Mouse (Mus musculus): ENCODE measurements around the gene Ank. TPM values are rescaled to one million over a fixed set of nuclear protein-coding genes. Genes with fewer than 3 reads are reported as not detected.

Ank gene
- total RNA-seq, 1 experiment, result 12.0 TPM

GRCm38 (mm10) chr15:27568371-27568770 lies 101.9 kb downstream of the Ank start:
- no peaks in the 10 kb centered on the region for H3K9me3 ChIP-seq (ENCODE audit: control insufficient read depth, insufficient read depth, low read depth, low read length)
- peaks cover 6% of the 10 kb centered on the region; the same call in 1 of the 2 replicates for H3K36me3 ChIP-seq (ENCODE audit: control insufficient read depth, insufficient read depth, low read length, poor library complexity, severe bottlenecking)
- H3K9ac ChIP-seq (ENCODE audit: insufficient read depth, low read depth, low read length, poor library complexity, severe bottlenecking), result no peak overlapping the region
- H3K4me1 ChIP-seq (ENCODE audit: control insufficient read depth in 2 of 2, insufficient read depth in 2 of 2, low read length in 2 of 2, poor library complexity in 1 of 2), result no peaks in the 10 kb centered on the region; a peak in 1 of 4 replicates
- no peak for DNase-seq (ENCODE audit: low read depth, low spot score)
- no peak overlapping the region for H3K27ac ChIP-seq (ENCODE audit: insufficient read depth, low read depth, low read length, poor library complexity, severe bottlenecking)
- H3K4me3 ChIP-seq (ENCODE audit: insufficient read depth in 1 of 2, low read depth in 1 of 2, low read length in 2 of 2, poor library complexity in 1 of 2, severe bottlenecking in 1 of 2), result no peak overlapping the region
- no peak for TF ChIP-seq CHD2 (IDR thresholded peaks at IDR 0.05; ENCODE audit: low read depth, low read length)
- no peak for TF ChIP-seq ZNF384 (IDR thresholded peaks at IDR 0.05; ENCODE audit: low read depth, low read length)
- TF ChIP-seq ZC3H11A (IDR thresholded peaks at IDR 0.05; ENCODE audit: borderline replicate concordance, low read depth, low read length), result no peak
- in situ Hi-C loops (cut with MboI; ENCODE audit: low sequenced_read_pairs in 2 of 2, unreplicated experiment in 2 of 2), result no loop called here

- in situ Hi-C loops (cut with MboI; ENCODE audit: low sequenced_read_pairs in 2 of 2, unreplicated experiment in 2 of 2), result no loop called here
- DNase-seq (ENCODE audit: low read depth, low spot score), result no peak
- H3K9ac ChIP-seq (ENCODE audit: insufficient read depth, low read depth, low read length, poor library complexity, severe bottlenecking), result no peak overlapping the region
- H3K4me3 ChIP-seq (ENCODE audit: insufficient read depth in 1 of 2, low read depth in 1 of 2, low read length in 2 of 2, poor library complexity in 1 of 2, severe bottlenecking in 1 of 2), result no peak overlapping the region
- peaks cover 4% of the 10 kb centered on the region; the same call in 1 of the 2 replicates for H3K36me3 ChIP-seq (ENCODE audit: control insufficient read depth, insufficient read depth, low read length, poor library complexity, severe bottlenecking)
- no peak for TF ChIP-seq CHD2 (IDR thresholded peaks at IDR 0.05; ENCODE audit: low read depth, low read length)
- no peak for TF ChIP-seq ZNF384 (IDR thresholded peaks at IDR 0.05; ENCODE audit: low read depth, low read length)
- TF ChIP-seq HCFC1 (IDR thresholded peaks at IDR 0.05; ENCODE audit: borderline replicate concordance, insufficient read depth, low read length), result no peak
- TF ChIP-seq ZC3H11A (IDR thresholded peaks at IDR 0.05; ENCODE audit: borderline replicate concordance, low read depth, low read length), result no peak
- TF ChIP-seq MAFK (IDR thresholded peaks at IDR 0.05; ENCODE audit: insufficient read depth, low read depth, low read length), result no peak
- H3K9me3 ChIP-seq (ENCODE audit: control insufficient read depth, insufficient read depth, low read depth, low read length), result no peaks in the 10 kb centered on the region
- H3K27ac ChIP-seq (ENCODE audit: insufficient read depth, low read depth, low read length, poor library complexity, severe bottlenecking), result no peak overlapping the region
- H3K4me1 ChIP-seq (ENCODE audit: control insufficient read depth in 2 of 2, insufficient read depth in 2 of 2, low read length in 2 of 2, poor library complexity in 1 of 2), result no peaks in the 10 kb centered on the region; a peak in 1 of 4 replicates
Measured at GRCm38 (mm10) chr15:27569924-27570323, 103.4 kb downstream of the Ank start.

GRCm38 (mm10) chr15:27570385-27570784 lies 103.9 kb downstream of the Ank start:
- Histone ChIP-seq H3K9me3 (ENCODE audit: control insufficient read depth, insufficient read depth, low read depth, low read length) (no peaks in the 10 kb centered on the region), H3K9ac (ENCODE audit: insufficient read depth, low read depth, low read length, poor library complexity, severe bottlenecking) (no peak overlapping the region), H3K27ac (ENCODE audit: insufficient read depth, low read depth, low read length, poor library complexity, severe bottlenecking) (no peak overlapping the region), H3K36me3 (ENCODE audit: control insufficient read depth, insufficient read depth, low read length, poor library complexity, severe bottlenecking) (peaks cover 4% of the 10 kb centered on the region; the same call in 1 of the 2 replicates), H3K4me3 (ENCODE audit: insufficient read depth in 1 of 2, low read depth in 1 of 2, low read length in 2 of 2, poor library complexity in 1 of 2, severe bottlenecking in 1 of 2) (no peak overlapping the region), H3K4me1 (ENCODE audit: control insufficient read depth in 2 of 2, insufficient read depth in 2 of 2, low read length in 2 of 2, poor library complexity in 1 of 2) (no peaks in the 10 kb centered on the region; a peak in 1 of 4 replicates)
- TF ChIP-seq ZNF384 (IDR thresholded peaks at IDR 0.05; ENCODE audit: low read depth, low read length) (no peak; the same call in 1 of the 2 replicates), CHD2 (IDR thresholded peaks at IDR 0.05; ENCODE audit: low read depth, low read length) (no peak), MAFK (IDR thresholded peaks at IDR 0.05; ENCODE audit: insufficient read depth, low read depth, low read length) (no peak), HCFC1 (IDR thresholded peaks at IDR 0.05; ENCODE audit: borderline replicate concordance, insufficient read depth, low read length) (no peak), ZC3H11A (IDR thresholded peaks at IDR 0.05; ENCODE audit: borderline replicate concordance, low read depth, low read length) (no peak)
- DNase-seq (ENCODE audit: low read depth, low spot score), result no peak
- in situ Hi-C loops (cut with MboI; ENCODE audit: low sequenced_read_pairs in 2 of 2, unreplicated experiment in 2 of 2), result no loop called here

- TF ChIP-seq ZNF384 (IDR thresholded peaks at IDR 0.05; ENCODE audit: low read depth, low read length) (no peak), MAFK (IDR thresholded peaks at IDR 0.05; ENCODE audit: insufficient read depth, low read depth, low read length) (no peak), ZC3H11A (IDR thresholded peaks at IDR 0.05; ENCODE audit: borderline replicate concordance, low read depth, low read length) (no peak), CHD2 (IDR thresholded peaks at IDR 0.05; ENCODE audit: low read depth, low read length) (no peak), HCFC1 (IDR thresholded peaks at IDR 0.05; ENCODE audit: borderline replicate concordance, insufficient read depth, low read length) (no peak)
- in situ Hi-C loops (cut with MboI; ENCODE audit: low sequenced_read_pairs in 2 of 2, unreplicated experiment in 2 of 2), result no loop called here
- DNase-seq (ENCODE audit: low read depth, low spot score), result no peak
- no peaks in the 10 kb centered on the region for H3K9me3 ChIP-seq (ENCODE audit: control insufficient read depth, insufficient read depth, low read depth, low read length)
- H3K27ac ChIP-seq (ENCODE audit: insufficient read depth, low read depth, low read length, poor library complexity, severe bottlenecking), result no peak overlapping the region
- H3K9ac ChIP-seq (ENCODE audit: insufficient read depth, low read depth, low read length, poor library complexity, severe bottlenecking), result no peak overlapping the region
- no peak overlapping the region for H3K4me3 ChIP-seq (ENCODE audit: insufficient read depth in 1 of 2, low read depth in 1 of 2, low read length in 2 of 2, poor library complexity in 1 of 2, severe bottlenecking in 1 of 2)
- H3K4me1 ChIP-seq (ENCODE audit: control insufficient read depth in 2 of 2, insufficient read depth in 2 of 2, low read length in 2 of 2, poor library complexity in 1 of 2), result no peaks in the 10 kb centered on the region; a peak in 1 of 4 replicates
- peaks cover 3% of the 10 kb centered on the region; the same call in 1 of the 2 replicates for H3K36me3 ChIP-seq (ENCODE audit: control insufficient read depth, insufficient read depth, low read length, poor library complexity, severe bottlenecking)
Measured at GRCm38 (mm10) chr15:27571179-27571578, 104.7 kb downstream of the Ank start.

Data from ES-E14 (cell line).